Mouse (Mus musculus): ENCODE measurements around the gene Ccl8. TPM values are rescaled to one million over a fixed set of nuclear protein-coding genes. Genes with fewer than 3 reads are reported as not detected.

Gene Ccl8
- total RNA-seq, 2 experiments from 2014 or later = 0.67 to 1.5 TPM

DNA sequence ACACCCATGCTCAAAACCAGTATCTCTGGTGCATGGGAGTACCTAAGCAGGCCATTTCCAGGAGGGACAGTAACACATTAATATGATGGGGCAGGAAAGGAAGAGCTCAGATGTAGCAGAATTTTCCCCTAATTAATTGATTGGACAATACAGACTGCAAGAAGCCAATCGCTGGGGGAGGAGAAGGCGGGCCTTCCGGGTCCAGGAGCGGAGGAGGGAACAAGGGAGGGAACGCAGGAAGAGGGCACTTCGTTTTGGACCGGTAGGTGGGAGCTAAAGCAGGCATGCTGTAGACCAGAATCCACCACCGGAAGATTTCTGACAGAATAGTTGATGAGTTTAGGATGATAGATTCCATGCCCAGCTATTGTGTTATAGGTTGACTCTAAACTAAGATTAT is 48.3 kb downstream of the Ccl8 start:
- no peak for DNase-seq
- intact Hi-C loops (cut with DNase I) = no loop called here

Other genes with a start within 250 kb of the Ccl8 start
- gene Asic2, start 146.7 kb upstream of the Ccl8 start, total RNA-seq (2021) = not detected
- 1 to 10 TPM; 1.5 TPM for gene Ccl2, start 79.6 kb upstream of the Ccl8 start, total RNA-seq (2021)
- not detected for gene Gm17268, start 76.6 kb upstream of the Ccl8 start, total RNA-seq (2021)
- under 1 TPM; 0.46 to 0.92 TPM for gene Ccl7, start 69.5 kb upstream of the Ccl8 start, total RNA-seq (2021)
- gene Ccl11, start 57.4 kb upstream of the Ccl8 start, total RNA-seq (2021) = 1 to 10 TPM; 1.6 to 1.7 TPM
- 1 to 10 TPM in 1 of 2 experiments, not detected in 1; 1.3 TPM for gene Ccl12, start 13.3 kb upstream of the Ccl8 start, total RNA-seq (2021)
- not detected for gene Ccl1, start 190.5 kb downstream of the Ccl8 start, total RNA-seq (2021)

Data from heart, postnatal 36 days (tissue).